Mouse (Mus musculus) megakaryocyte, embryonic 14.5 days (primary cell): Measurements from ENCODE around the gene Dio1. TPM values are rescaled to one million over a fixed set of nuclear protein-coding genes. Genes with fewer than 3 reads are reported as not detected.

Experiments used
- H3K27me3 ChIP-seq: replicated peaks from 2 replicates; pipeline ENCODE3; 2012; ENCODE audit warnings: inconsistent platforms
- H3K36me3 ChIP-seq: replicated peaks from 2 replicates; pipeline ENCODE3; 2012; ENCODE audit warnings: low read length, inconsistent platforms, mixed read lengths
- H3K4me1 ChIP-seq: 2 replicates; pipeline ENCODE4 v1.6.1; 2012; ENCODE audit warnings: inconsistent platforms
- H3K4me3 ChIP-seq: replicated peaks from 2 replicates; pipeline ENCODE3; 2012; ENCODE audit warnings: moderate library complexity, mild to moderate bottlenecking, inconsistent platforms
- H3K9me3 ChIP-seq: 2 replicates; pipeline ENCODE4 v1.6.1; 2012; ENCODE audit warnings: inconsistent platforms
- FLI1 ChIP-seq: IDR thresholded peaks from 2 replicates; pipeline ENCODE4 v1.6.1; 2012; ENCODE audit warnings: low read length, inconsistent platforms, mixed read lengths
- GATA1 ChIP-seq: IDR thresholded peaks from 3 replicates; pipeline ENCODE4 v1.6.1; 2012; ENCODE audit warnings: mixed read lengths, low read length, inconsistent platforms, borderline replicate concordance
- polyA plus RNA-seq: library from polyadenylated mRNA; stranded (reverse); fragments of >175 nt; gene quantifications from 2 replicates; pipeline ENCODE4 v1.2.3, GENCODE M21; 2012; ENCODE audit warnings: low replicate concordance; ENCODE audit not compliant: insufficient read depth

The Dio1 gene
- polyA plus RNA-seq, 1 experiment = not detected

DNA sequence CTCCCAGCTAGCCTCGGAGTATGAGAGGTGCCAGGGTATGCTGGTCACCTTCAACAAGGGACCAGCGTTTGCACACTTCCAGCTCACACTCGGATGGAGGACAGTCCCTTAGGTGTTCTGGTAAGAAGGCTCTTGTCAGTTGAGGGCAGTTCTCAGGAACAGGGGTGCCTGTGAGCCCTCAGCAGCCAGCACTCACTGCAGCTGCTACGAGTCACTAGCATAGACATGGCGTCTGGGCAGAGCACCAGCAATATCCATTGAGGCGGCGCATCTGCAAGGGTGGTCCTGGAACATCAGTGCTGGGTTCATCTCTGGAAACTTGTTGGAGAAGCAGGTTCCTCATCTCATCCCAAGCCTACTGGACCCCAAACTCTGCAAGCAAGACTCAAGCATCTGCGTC lies 20.6 kb downstream of the Dio1 start:
- Histone ChIP-seq H3K4me1 (peaks cover 4% of the 10 kb centered on the region; the same call in 1 of the 2 replicates), H3K4me3 (no peak overlapping the region), H3K27me3 (peaks cover 12% of the 10 kb centered on the region), H3K9me3 (peaks cover 14% of the 10 kb centered on the region), H3K36me3 (no peaks in the 10 kb centered on the region)
- TF ChIP-seq GATA1 (no peak), FLI1 (no peak)

GRCm38 (mm10) chr4:107285446-107286200 lies 21.3 kb downstream of the Dio1 start:
- TF ChIP-seq FLI1 (no peak), GATA1 (no peak)
- Histone ChIP-seq H3K9me3 (peaks cover 14% of the 10 kb centered on the region), H3K36me3 (peaks cover 6% of the 10 kb centered on the region), H3K27me3 (peaks cover 12% of the 10 kb centered on the region), H3K4me3 (peak overlapping the region; percentile 33), H3K4me1 (peaks cover 4% of the 10 kb centered on the region; the same call in 1 of the 2 replicates)

- no peaks in the 10 kb centered on the region for H3K9me3 ChIP-seq
- peaks cover 15% of the 10 kb centered on the region for H3K36me3 ChIP-seq
- TF ChIP-seq GATA1 (no peak), FLI1 (no peak)
- H3K27me3 ChIP-seq = peaks cover 2% of the 10 kb centered on the region
- H3K4me1 ChIP-seq = peaks cover 4% of the 10 kb centered on the region; the same call in 1 of the 2 replicates
- H3K4me3 ChIP-seq = no peak overlapping the region
Observed at GRCm38 (mm10) chr4:107280843-107281475, 26.0 kb downstream of the Dio1 start.

DNA sequence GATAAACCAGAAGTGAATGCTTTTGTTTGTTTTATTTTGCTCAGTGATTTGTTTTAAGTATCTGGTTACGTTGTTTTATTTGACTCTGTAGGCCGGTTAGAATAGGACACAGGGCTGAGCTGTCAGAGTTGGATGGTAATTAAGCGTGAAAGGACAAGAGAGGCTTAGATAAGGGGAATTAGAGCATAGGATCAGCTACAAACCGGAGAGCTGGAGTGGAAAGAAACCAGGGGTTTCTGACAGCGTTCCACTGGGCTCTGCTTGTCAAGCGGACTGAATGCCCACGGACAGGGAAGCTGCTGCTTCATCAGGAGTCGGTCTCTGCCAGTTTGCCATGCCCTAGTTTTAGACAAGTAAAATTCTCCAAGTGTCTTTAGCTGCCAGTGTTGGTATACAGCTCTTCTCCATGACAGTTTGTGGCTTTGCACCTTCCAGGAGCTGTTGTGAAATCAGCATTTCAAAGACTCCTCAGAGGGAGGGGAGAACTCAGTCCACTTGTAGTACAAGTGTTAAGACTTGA lies 28.7 kb downstream of the Dio1 start:
- H3K4me3 ChIP-seq = no peak overlapping the region
- H3K4me1 ChIP-seq = no peaks in the 10 kb centered on the region
- no peak for TF ChIP-seq FLI1
- TF ChIP-seq GATA1 = no peak
- H3K9me3 ChIP-seq = no peaks in the 10 kb centered on the region
- peaks cover 26% of the 10 kb centered on the region for H3K36me3 ChIP-seq
- no peaks in the 10 kb centered on the region for H3K27me3 ChIP-seq

DNA sequence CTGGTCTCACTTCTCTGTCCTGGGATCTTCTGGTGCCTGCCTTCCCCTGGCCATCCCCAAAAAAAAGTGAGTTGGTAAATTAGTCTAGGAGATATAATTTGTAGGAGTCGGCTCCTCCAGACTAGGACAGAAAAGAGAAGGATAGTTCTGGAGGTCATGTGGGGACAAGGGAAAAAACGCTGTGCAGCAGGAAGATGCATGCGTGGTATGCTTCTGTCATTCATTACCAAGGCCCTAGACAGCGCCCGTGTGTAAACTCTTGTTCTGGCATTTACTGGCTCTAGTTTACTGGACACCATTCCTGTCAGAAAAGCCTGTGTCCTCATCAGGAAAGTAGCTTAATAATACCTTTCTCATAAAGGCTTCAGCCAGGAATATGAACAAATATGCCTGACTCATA lies 32.5 kb downstream of the Dio1 start:
- peaks cover 15% of the 10 kb centered on the region for H3K36me3 ChIP-seq
- H3K4me3 ChIP-seq = no peak overlapping the region
- TF ChIP-seq GATA1 (no peak), FLI1 (no peak)

GRCm38 (mm10) chr4:107273683-107274082 lies 33.3 kb downstream of the Dio1 start:
- Histone ChIP-seq H3K4me3 (no peak overlapping the region), H3K27me3 (no peaks in the 10 kb centered on the region), H3K36me3 (peaks cover 15% of the 10 kb centered on the region), H3K4me1 (0 out of 2 replicates have a peak, but pooled peaks cover 3% of the 10 kb centered on the region), H3K9me3 (no peaks in the 10 kb centered on the region)
- no peak for TF ChIP-seq GATA1
- TF ChIP-seq FLI1 = no peak

More for the DNA sequence above, 32.5 kb downstream of the Dio1 start:
- H3K9me3 ChIP-seq = no peaks in the 10 kb centered on the region
- no peaks in the 10 kb centered on the region for H3K27me3 ChIP-seq
- H3K4me1 ChIP-seq = 0 out of 2 replicates have a peak, but pooled peaks cover 3% of the 10 kb centered on the region

GRCm38 (mm10) chr4:107260001-107260400 lies 47.0 kb downstream of the Dio1 start:
- peaks cover 3% of the 10 kb centered on the region; the same call in 1 of the 2 replicates for H3K9me3 ChIP-seq
- H3K4me3 ChIP-seq = no peak overlapping the region
- H3K4me1 ChIP-seq = no peaks in the 10 kb centered on the region
- TF ChIP-seq FLI1 = no peak
- no peak for TF ChIP-seq GATA1
- no peaks in the 10 kb centered on the region for H3K27me3 ChIP-seq
- peaks cover 16% of the 10 kb centered on the region for H3K36me3 ChIP-seq

DNA sequence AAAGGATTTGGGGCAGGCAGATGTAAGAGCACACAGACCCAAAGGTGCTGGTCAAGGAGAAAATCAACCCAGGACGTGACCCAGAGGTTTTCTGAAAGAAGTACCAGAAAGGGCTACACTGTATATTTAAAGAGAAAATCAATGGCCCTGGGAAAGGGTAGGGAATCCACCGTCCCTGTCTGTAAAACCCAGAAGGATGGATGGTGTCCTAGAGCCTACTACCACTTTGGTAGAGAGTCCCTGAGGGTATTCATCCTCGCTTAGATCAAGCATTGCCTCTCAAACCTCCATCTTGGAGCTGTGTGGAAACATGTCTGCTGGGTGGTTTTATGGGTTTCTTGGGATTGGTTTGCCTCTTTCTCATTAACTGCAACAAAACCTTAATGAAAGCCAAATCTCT lies 52.6 kb downstream of the Dio1 start:
- no peaks in the 10 kb centered on the region for H3K9me3 ChIP-seq
- no peaks in the 10 kb centered on the region for H3K27me3 ChIP-seq
- H3K36me3 ChIP-seq = no peaks in the 10 kb centered on the region
- H3K4me3 ChIP-seq = peak overlapping the region; percentile 91
- H3K4me1 ChIP-seq = peaks cover 38% of the 10 kb centered on the region
- TF ChIP-seq FLI1 (no peak), GATA1 (no peak)

- H3K4me3 ChIP-seq = peak within 1 kb of the TSS; percentile 91
- H3K36me3 ChIP-seq = no peaks in the 10 kb centered on the region
- TF ChIP-seq GATA1 = no peak
- no peaks in the 10 kb centered on the region for H3K27me3 ChIP-seq
- peaks cover 46% of the 10 kb centered on the region for H3K4me1 ChIP-seq
- no peaks in the 10 kb centered on the region for H3K9me3 ChIP-seq
Observed at GRCm38 (mm10) chr4:107253125-107254091, 53.6 kb downstream of the Dio1 start, which contains the start of the genes Lrrc42 and Hspb11. Gene Lrrc42, minus strand, starts transcription at chr4:107253532. Gene Hspb11, plus strand, starts transcription at chr4:107253593.
